Mouse (Mus musculus): ENCODE measurements around the gene Slc4a10. TPM values are rescaled to one million over a fixed set of nuclear protein-coding genes. Genes with fewer than 3 reads are reported as not detected.
A peak's percentile ranks its signal among the peaks of the same experiment; 100 is the strongest.

The Slc4a10 gene
- polyA plus RNA-seq, 3 experiments from 2014 or later = 0.59 to 3.4 (median 1.2) TPM

DNA sequence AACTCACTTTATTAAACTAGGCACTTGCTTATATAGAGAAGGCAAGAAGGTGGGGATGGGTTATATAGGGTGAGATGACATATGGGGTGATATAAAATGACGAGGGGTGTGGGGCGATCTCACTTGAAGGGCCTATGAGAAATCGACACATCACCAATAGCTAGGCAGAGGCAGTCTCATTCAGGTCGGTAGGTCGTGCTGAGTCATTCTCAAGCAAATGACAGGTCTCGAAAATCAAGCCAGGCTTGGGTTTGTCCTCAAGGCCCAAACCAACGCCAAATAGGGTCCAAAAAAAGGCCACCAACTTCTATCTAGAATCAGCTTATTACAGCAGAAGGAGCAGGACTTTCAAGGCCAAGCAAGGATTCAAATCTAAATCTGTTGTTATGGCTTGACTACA lies 233.5 kb downstream of the Slc4a10 start:
- no peak for ATAC-seq

DNA sequence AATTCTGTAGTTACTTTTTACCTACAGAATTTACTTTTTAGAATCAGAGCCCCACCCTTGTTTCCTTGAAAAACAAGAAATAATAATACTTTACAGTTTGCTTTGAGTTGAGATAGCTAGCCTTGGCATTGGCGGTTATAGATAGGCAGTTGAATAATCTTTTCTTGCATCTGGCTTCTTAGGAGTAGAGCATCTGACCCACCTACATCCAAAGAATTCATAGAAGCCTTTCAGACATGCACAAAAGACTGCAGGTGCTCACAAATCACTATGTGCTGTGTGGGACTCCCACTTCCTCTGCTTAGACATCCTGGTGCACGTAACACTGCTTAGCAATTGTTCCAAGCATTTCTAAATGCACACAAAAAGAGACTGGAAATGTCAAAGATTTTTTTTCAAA lies 238.8 kb downstream of the Slc4a10 start:
- no peak for ATAC-seq

DNA sequence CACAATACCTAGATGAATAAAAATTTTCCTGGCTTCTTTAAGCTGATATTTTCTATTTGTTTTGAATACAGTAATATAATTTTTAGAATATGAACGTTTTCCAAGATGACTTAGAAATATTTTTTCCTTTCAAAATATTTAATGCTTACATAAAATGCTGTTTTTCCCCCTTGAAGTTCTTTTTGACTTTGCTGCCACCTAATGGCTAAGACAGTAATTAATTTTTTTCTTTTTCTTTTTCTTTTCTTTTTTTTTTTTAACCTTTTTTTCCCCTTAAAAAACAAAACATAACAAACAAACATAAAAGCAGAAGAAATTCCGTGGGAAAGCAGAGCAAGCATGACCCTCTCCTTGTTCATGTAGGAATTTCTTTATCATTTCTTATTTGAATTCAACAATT lies 239.6 kb downstream of the Slc4a10 start:
- ATAC-seq = no peak

DNA sequence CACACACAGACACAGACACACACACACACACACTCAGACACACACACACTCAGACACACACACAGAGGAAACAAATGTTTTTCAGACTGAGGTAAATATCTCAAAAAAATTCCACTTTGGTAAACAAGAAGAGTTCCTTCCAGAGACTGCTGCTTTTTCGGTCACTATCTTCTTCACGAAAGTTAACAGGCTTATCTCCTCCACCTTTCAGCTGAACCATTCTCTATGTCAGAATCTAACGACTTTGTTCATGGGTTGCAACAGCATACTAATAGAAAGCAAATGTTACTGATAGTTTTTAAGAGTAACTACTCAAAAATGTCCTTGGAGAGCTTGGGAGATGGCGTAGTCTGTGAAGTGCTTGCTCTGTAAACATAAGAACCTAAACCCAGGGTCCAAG lies 241.3 kb downstream of the Slc4a10 start:
- ATAC-seq = no peak

DNA sequence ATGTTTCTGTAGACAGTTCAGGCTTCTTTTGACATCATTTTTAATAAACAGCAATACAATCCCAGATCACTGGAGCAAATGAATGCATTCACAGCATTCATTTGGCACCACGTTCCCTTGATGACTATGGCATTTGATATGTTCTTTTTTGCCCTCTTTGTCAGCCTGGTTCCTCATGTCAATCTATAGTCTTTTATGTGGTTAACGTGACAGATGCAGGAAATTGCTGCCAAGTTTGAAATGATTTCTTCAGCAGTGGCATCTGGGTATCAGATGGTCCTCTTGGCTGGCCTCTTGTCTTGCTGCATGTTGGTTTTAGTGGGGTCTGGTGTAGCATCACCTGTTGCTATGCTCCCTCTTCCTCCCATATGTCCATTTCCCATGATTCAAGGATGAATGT lies 247.6 kb downstream of the Slc4a10 start:
- ATAC-seq = peak; percentile 71

DNA sequence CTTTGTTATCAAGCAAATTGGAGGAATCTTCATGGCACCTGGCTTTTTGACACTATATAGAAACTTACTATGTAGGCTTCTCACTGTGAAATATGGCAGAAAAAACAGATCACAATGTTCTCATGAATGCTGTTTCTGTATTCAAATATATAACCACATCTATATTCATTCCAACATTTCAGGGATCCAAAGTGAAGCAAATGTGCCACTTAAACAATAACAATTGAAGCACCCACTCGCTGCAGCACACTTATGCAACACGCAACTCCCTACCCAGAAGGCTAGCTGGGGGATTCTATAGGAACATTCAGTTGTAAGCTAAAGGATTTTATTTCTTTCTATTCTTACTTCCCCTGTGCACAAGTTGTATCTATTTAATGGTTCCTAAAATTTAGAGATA lies 255.5 kb downstream of the Slc4a10 start:
- no peak for ATAC-seq

DNA sequence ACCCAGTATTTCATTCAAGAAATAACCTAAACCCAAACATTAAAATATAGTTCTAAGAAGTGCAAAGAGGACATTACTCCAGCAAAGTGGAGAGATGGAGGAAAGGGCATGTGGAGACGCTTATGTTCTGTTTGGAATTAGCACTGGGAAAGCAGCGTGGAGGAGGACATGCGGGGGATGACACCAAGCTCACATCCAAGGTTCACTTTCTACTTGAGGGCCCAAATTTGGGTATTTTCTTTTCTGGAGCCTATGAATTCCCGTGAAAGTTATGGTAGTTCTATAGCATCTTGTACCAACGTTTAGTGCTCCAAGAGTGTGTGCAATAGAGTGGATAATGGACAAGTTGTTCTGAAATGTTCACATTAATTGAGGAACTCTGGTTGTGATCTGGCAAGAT lies 260.7 kb downstream of the Slc4a10 start:
- no peak for ATAC-seq

DNA sequence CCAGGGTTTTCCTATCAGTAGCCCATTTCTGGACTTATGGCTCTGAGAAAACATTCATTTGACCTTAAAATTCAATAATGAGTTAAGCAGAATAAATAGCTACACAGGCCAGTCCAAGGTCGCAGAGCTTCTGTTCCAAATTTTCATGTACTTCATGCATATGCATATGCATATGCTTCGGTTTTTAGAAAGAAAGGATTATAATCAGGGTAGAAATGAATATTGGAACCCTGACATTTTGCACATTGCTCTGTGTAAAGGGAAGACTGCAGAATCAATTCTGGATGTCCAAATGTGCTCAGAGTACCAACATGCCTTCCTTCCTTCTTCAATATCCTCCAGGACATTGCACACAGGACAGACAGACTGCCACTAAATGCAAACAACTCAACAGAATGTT lies 261.2 kb downstream of the Slc4a10 start:
- no peak for ATAC-seq

DNA sequence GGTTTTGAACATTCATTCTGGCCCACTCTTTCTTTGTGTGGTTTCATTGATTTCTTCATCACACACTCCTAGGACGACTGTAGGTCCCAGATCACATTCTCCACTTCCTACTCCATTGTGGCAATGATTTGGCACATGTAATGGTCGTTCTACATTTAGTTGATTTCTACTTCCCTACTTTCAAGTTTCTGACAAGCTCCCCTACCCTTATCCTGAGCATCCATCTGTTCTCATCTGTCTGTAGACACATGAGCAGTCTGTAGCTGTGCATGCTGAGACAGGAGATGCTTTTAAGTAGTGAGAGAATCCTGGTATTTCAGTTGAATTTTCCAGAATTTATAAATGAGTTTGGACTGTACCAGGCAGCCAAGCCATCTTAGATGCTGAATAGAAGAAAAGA lies 270.7 kb downstream of the Slc4a10 start:
- ATAC-seq = no peak

DNA sequence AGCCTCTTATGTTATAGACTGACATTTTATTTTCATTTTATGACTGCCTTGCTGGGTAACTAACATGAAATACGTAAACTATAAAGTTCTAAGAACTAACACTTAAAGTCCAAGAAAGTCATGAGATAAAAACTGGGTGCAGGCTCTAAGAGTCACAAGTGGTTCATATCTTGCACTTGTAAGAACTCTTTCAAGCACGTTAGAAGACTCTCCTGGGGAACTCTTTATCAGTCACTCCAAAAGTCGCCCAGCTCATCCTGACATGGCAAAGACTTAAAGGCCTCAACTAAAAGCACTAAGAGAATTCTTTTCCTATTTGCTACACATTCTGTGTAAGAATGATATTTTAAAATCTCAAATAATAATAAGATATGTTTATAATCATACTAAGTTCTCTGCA lies 273.2 kb downstream of the Slc4a10 start:
- ATAC-seq = no peak

DNA sequence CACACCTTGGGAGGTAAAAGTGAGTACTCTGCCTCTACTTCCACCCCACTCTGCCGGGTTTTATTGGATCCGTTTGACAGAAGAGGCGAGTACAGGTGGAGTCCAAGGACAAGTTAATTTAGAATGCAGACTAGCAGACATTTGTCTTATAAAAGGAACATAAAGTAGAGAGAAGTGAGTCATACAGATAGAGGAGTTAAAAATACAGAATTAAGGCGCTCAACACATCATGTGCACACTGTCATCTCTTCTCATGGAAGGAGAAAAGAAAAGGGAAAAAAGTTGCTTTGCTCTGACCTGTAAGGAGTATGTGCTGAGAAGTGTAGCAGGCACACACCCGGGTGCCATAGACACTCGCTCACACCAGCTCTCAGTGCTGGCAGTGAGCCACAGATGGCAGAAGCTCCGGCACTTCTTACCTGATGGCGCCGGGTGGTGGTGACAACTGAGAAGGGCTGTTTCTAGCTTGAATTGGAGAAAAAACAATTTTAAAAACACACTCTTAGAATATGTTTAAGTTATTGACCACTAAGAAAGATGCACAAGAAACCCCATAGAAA lies 276.9 kb downstream of the Slc4a10 start:
- ATAC-seq = no peak

DNA sequence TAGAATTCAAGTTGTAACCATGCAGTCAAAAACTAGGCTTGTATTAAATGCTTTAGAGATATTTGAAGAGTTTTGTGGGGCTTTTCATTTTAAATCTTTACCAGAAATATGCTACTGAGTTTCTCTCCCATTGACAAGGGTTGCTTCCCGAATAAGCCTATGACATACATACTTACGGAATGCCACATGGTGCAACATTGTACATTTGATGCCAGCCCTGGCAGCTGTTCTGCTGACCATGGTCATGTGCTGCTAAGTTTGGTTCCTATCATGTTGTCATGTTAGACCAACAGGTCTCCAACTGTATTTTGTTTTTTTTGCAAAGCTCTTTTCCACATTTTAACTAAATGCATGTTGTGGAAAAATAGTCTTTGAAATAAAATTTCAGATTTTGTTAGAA lies 279.1 kb downstream of the Slc4a10 start:
- no peak for ATAC-seq

DNA sequence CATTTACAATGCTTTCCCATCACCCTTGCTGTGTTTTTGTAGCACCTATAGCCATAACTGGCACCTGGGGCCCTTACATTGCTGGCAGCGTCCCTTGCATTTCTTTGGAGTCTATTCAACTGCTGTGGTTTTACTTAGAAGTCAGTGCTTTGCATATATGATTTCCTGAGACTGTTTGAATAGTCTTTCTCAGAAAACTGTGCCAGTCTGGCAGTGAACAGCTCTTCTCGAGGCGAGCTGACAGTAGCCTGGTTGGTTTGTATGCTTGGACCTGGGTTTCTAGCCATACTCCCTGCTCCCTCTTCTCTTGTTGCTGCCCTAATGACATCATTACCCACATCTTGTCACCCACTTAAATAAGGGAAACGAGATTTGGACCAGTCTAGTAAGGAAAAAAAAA lies 285.7 kb downstream of the Slc4a10 start:
- ATAC-seq = peak; percentile 52

DNA sequence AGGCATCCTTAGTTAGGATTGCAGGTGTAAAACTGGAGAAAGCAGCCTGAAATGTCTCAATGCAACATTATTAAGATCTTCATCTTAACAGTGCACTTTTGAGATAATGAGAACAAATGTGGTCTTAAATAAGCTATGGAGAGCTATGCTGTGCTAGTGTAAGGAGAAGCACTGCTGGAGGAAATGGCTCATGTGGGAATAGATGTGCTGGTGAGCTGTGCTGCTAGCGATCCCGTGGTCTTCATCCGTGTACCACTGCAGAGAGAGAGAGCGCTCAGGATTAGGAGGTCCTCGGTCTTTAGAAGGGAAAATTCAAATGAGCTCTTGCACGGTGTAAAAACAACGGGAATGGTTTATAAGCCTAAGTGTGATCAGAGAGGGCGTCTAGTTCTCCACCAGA lies 286.2 kb downstream of the Slc4a10 start:
- ATAC-seq = no peak

DNA sequence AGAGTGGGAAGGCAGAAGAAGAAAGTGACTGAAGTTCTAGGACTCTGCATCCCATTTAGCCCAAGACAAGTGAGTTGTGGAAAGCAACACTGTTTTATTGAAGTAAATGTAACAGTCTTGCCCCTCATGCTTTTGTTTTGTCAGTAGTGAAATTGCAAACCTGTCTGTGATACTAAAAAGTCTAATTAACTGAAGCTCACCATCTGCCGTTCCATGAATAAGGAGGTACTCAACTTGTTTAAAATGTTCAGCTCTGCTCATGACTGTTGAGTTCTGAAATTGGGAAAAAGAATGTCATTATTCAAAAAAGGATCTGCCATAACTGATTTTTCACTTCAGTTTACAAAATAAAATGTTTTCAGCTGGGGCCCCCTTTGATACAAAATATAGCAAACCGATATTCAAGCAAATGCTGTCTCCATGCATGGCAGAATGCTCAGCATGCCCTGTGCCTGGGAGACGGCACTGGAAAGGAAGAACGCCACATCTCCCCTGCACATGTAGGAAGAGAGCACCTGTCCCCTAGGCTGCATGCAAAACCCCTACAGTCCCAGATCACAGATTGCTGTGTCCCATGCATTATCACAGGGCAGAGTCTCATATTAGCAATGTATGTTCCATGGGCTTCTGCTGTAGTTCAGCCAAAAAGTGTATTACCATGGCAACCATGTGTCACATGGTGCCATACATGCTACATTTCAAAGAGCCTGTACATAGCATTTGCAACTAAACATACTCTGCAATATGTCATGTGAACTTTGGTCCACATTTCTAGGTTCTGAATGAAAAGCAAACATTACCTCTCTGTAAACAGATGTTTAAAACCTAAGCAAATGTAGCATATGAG lies 288.4 kb downstream of the Slc4a10 start:
- peak; percentile 41 for ATAC-seq

DNA sequence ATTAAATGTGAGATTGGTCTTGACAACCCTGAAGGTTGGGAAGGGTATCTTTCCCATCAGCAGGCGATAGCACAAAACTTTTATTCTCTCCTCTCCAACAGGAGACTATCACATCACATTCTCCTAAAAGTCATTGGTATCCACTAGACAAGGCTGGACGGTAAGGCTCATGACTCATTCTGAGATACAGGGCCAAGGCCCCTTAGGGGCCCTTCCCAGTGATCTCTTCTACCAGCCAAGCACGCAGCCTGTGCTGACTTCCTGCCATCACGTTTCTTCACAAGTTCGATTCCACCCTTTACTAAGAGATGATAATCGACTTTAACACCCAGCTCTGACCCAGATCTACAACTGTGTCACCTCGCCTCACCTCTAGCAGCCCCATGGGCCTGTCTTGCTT lies 290.8 kb downstream of the Slc4a10 start:
- ATAC-seq = no peak

DNA sequence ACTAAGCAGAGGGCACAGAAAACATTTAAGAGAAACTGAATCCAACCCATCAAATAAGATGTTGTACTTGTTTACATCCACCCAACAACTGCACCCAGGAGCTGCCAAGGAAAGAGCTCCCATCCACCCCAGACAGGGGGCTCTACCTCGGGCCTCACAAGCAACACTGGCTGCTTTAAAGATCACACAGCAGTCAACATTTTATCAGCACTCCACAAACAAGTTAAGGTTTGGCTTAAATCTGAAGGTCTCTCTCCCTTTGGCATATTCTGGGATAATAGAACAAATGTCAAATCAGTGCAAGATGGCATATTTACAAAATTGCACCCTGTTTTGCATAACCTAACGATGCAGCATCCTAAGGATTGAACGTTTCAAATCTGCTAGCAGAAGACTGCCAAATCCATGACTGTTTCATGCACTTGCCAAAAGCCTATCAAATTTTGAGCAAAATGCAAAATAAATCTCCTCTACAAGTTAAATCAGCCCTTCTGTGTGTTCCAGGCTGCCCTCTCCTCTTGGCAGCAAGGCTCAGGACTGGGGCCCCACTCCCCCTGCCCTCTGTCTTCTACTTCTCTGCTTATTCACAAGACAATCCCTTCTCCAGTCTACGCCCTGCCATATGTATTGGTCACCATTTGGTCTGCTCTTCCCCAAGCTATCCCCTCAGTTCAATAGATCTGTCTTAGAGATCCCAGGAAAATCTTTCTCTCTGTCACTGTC lies 293.1 kb downstream of the Slc4a10 start:
- no peak for ATAC-seq

DNA sequence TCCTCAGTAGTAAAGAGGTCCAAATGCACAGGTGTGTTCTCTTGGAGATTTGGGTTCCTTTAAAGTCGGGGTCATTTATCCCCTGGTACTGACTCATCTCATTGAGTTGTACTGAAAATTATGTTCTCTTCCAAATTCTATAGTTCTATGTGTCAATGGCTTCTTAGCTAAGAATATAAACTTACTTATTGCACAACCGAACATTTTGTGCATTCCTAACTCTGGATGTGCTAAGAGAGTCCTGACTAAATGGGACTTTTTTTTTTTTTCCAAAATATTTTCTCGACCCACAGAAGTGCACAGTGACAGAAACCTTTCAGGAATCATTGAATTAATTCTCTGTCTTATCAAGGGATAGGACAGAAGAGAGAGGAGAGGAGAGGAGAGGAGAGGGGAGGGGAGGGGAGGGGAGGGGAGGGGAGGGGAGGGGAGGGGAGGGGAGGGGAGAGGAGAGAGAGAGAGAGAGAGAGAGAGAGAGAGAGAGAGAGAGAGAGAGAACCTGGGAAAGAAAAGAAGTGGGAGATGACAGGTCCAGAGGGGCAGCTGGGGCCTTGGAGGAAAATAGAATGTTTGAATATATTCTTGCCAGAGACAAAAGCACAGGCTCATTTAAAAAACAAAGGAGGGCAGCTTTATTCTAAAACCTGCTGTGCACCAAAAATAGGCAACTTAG lies 294.9 kb downstream of the Slc4a10 start:
- ATAC-seq = no peak

DNA sequence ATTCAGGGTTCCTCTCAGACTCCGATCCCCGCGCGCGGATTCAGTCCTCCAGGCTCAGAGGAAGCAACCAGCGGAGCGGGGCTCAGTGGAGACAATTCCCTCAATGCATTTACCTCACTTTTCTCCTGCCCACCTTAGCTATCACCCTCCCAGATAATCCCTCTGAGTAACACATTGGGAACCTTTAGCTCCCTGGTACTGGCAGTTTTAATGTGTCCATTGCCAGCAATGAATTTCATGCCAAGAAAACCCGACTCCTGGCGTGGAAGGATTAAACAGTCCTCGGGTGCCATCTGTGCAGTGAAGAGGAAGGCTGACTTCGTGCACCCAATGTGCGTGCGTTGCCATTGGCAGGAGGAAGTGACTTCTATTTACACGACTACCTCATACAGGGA lies 295.5 kb downstream of the Slc4a10 start:
- no peak for ATAC-seq

DNA sequence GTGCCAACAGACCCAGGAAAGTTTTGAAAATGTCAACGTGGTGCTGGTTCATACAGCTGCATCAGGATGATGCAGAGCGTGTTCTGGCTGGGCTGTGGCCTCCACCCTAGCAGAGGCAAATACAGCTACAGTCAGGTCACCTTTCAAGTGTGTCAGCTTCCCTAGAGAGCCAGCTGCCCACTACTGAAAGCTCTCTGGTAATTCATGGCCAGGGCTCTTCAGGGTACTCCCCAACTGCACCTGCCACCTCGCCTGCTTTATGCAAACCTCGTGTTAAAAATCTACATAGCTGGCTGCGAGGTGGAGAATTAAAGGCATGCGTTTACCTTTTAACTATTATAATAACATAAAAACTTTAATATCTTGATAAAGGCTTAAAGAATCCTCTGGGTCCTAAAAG lies 298.1 kb downstream of the Slc4a10 start:
- no peak for ATAC-seq

DNA sequence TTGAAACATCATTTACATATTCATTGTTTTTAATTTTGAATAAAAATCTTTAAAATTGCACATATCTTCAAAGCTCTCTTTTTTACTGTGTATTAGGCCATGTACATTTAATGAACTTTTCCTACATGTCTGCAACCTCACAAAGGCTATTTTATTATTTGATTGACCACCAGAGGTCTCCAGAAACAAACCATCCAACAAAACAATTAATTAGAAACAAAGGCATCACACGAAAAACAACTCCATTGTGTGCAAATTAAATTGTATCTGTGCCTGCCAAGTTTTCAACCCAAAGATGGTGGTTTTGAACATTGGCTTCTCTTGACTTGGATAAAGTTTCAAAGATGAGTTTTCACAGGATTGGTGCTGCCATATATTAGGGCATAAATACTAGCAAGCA lies 300.5 kb downstream of the Slc4a10 start:
- ATAC-seq = no peak

DNA sequence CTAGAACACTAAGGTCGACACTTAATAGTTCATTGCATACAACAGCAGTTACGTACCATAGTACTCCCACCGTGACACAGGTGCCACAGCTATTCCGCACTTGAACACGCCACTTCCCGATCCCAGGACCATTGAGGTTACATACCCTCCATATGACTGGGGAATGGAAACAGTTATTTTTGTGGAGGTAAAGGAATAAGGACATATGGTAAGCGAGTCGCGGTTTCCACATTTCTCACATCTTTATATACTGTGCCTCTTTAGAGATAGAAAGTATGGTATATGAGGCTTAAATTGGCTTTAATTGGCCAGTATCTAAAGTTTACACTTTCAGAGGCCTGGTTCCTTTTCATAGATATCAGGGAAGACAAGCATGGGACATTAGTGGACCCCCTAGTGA lies 301.5 kb downstream of the Slc4a10 start:
- no peak for ATAC-seq

DNA sequence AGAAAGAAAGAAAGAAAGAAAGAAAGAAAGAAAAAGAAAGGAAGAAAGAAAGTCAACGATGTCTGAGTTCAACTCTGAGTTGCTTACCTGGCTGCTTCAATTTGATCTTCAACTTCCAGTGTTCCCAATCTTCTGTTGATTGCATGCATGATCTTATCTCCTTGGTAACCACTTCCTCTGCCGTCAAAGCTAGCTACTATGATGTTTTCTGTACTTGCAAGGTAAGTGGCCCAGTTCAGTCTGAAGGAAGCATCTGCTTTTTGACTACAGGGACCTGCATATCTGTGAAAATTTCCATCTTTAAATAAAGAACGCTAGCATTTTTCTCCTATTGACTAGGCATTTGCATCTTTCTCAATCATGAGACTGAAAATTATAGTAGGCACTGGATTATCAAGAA lies 305.8 kb downstream of the Slc4a10 start:
- ATAC-seq = peak; percentile 100
